Mouse (Mus musculus) liver, embryonic 14.5 days (tissue): ENCODE measurements around the gene Mt3.

Source experiments
- CTCF ChIP-seq: IDR thresholded peaks from 2 replicates; pipeline ENCODE4 v1.5.1; 2016; ENCODE audit warnings: antibody characterized with exemption, low read depth, control low read depth
- EP300 ChIP-seq: IDR thresholded peaks from 2 replicates; pipeline ENCODE4 v1.6.1; 2016; ENCODE audit warnings: antibody characterized with exemption, low read depth

DNA sequence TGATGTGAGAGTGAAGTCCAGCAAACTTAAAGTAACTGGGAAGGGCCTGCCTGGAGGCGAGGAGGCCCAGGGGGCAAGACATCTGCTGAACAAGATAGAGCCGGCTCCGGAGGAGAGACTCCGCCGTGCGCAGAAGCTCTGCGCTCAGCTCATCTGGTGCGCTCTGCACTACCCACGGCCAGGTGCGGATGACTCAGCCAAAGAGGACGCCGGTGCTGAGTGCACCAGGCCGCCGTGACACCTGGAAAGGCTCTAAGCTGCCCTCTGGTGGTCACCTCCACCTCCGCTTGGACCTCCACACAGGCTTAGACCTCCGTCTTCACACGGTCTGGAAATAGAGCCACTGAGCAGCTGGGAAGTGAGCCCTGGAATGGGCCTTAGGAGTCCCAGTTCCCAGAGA is 34.1 kb downstream of the Mt3 start:
- TF ChIP-seq CTCF (peak; percentile 97), EP300 (peak; percentile 82)
